ENCODE assay signal across 8 mouse cellular contexts in the genomic region with DNA sequence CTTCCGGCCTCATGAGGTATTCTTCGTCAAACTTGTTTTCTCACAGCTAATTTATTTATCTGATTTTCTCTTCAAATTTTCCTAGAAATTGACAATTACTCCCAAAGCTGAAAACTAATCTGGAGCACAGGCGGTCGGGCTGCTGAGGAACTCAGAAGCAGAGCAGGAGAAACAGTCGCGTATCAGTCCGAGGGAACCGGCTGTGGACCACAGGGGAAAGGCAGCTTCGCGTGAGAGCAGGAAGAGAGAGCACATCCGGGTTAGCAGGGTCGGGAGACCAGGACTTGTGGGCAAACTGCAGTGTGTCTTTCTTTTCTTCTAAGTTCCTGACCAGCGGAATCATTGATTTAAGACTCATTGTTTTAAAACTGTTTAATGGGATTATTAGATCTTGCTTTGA. TPM values are rescaled to one million over a fixed set of nuclear protein-coding genes. Genes with fewer than 3 reads are reported as not detected.
DNase-seq lines count a peak whose midpoint lies in the region; ATAC-seq and TF ChIP-seq lines count a peak whose summit lies in the region.

No protein-coding gene starts in this region.

- H3K4me3 ChIP-seq in intestine, postnatal 0 days (ENCODE audit: low read depth, low read length): no peak overlapping the region
- no peak overlapping the region for H3K4me3 ChIP-seq in intestine, embryonic 15.5 days (replicated peaks)
- peak overlapping the region; percentile 22; the same call in 1 of the 2 replicates for H3K4me3 ChIP-seq in heart, embryonic 16.5 days (ENCODE audit: low read length)
- no peak overlapping the region for H3K4me3 ChIP-seq in liver, embryonic 16.5 days (ENCODE audit: low read depth, low read length)

- 51% methylated on average over 13 of the region's 13 CpGs for WGBS in intestine, postnatal 0 days
- 38% methylated on average over 13 of the region's 13 CpGs for WGBS in intestine, embryonic 15.5 days
- WGBS in heart, embryonic 16.5 days: 41% methylated on average over 13 of the region's 13 CpGs
- 24% methylated on average over 13 of the region's 13 CpGs for WGBS in liver, embryonic 16.5 days (ENCODE audit: insufficient replicate concordance)

- peak; percentile 49 for DNase-seq in adrenal gland, postnatal 10 days
- peak; percentile 11 to 24 for DNase-seq in thymus, adult 18-20 months
- DNase-seq in c-Kit-positive CD71-positive TER-119-positive erythroid progenitor cells, embryonic 14.5 days (ENCODE audit: low spot score): no peak
- DNase-seq in left cerebral cortex, postnatal 25 days (ENCODE audit: low spot score in 2 of 2): no peak

- no peaks in the 10 kb centered on the region for H3K36me3 ChIP-seq in intestine, postnatal 0 days (ENCODE audit: control insufficient read depth, insufficient read depth)
- H3K36me3 ChIP-seq in intestine, embryonic 15.5 days: no peaks in the 10 kb centered on the region
- H3K36me3 ChIP-seq in heart, embryonic 16.5 days (ENCODE audit: control insufficient read depth, insufficient read depth): no peaks in the 10 kb centered on the region
- no peaks in the 10 kb centered on the region for H3K36me3 ChIP-seq in liver, embryonic 16.5 days (ENCODE audit: control insufficient read depth, insufficient read depth)

- TF ChIP-seq CTCF in intestine, postnatal 0 days (IDR thresholded peaks at IDR 0.05; ENCODE audit: low read depth): no peak

- no peaks in the 10 kb centered on the region for H3K27me3 ChIP-seq in intestine, postnatal 0 days (replicated peaks; ENCODE audit: control insufficient read depth, insufficient read depth, low read length)
- no peaks in the 10 kb centered on the region for H3K27me3 ChIP-seq in intestine, embryonic 15.5 days (replicated peaks)
- no peaks in the 10 kb centered on the region for H3K27me3 ChIP-seq in heart, embryonic 16.5 days (ENCODE audit: control insufficient read depth, insufficient read depth, low read length)
- H3K27me3 ChIP-seq in liver, embryonic 16.5 days (ENCODE audit: control insufficient read depth, insufficient read depth, low read depth, low read length): no peaks in the 10 kb centered on the region

- no peak for ATAC-seq in intestine, postnatal 0 days
- no peak for ATAC-seq in intestine, embryonic 15.5 days
- ATAC-seq in heart, embryonic 16.5 days (replicated peaks; ENCODE audit: extremely low read depth, insufficient read depth, low FRiP score): no peak
- ATAC-seq in liver, embryonic 16.5 days (ENCODE audit: low read depth): no peak

- intact Hi-C loops in left cerebral cortex, postnatal 25 days (cut with DNase I): no loop called here

- H3K9me3 ChIP-seq in intestine, postnatal 0 days (ENCODE audit: control insufficient read depth): no peaks in the 10 kb centered on the region
- H3K9me3 ChIP-seq in intestine, embryonic 15.5 days: no peaks in the 10 kb centered on the region
- H3K9me3 ChIP-seq in heart, embryonic 16.5 days (replicated peaks; ENCODE audit: control insufficient read depth, low read length): no peaks in the 10 kb centered on the region
- no peaks in the 10 kb centered on the region for H3K9me3 ChIP-seq in liver, embryonic 16.5 days (replicated peaks; ENCODE audit: control insufficient read depth, low read length)

- no peaks in the 10 kb centered on the region for H3K4me1 ChIP-seq in intestine, postnatal 0 days (replicated peaks; ENCODE audit: control insufficient read depth, insufficient read depth, low read length)
- peaks cover 7% of the 10 kb centered on the region for H3K4me1 ChIP-seq in intestine, embryonic 15.5 days (replicated peaks)
- H3K4me1 ChIP-seq in heart, embryonic 16.5 days (ENCODE audit: control insufficient read depth, insufficient read depth, low read length): peaks cover 7% of the 10 kb centered on the region
- no peaks in the 10 kb centered on the region for H3K4me1 ChIP-seq in liver, embryonic 16.5 days (ENCODE audit: control insufficient read depth, low read depth, low read length)

- H3K27ac ChIP-seq in intestine, postnatal 0 days (ENCODE audit: low read depth, low read length): no peak overlapping the region
- no peak overlapping the region for H3K27ac ChIP-seq in intestine, embryonic 15.5 days
- no peak overlapping the region for H3K27ac ChIP-seq in heart, embryonic 16.5 days (ENCODE audit: low read length)
- H3K27ac ChIP-seq in liver, embryonic 16.5 days (ENCODE audit: low read length): no peak overlapping the region

- no peak overlapping the region for H3K9ac ChIP-seq in intestine, postnatal 0 days (ENCODE audit: low read depth, low read length)
- H3K9ac ChIP-seq in intestine, embryonic 15.5 days: no peak overlapping the region
- no peak overlapping the region for H3K9ac ChIP-seq in heart, embryonic 16.5 days (ENCODE audit: low read length)
- no peak overlapping the region for H3K9ac ChIP-seq in liver, embryonic 16.5 days (ENCODE audit: low read depth, low read length)

- 0 out of 2 replicates have a peak overlapping the region, but pooled peaks have one; percentile 18 for H3K4me2 ChIP-seq in intestine, postnatal 0 days (replicated peaks; ENCODE audit: low read depth)
- H3K4me2 ChIP-seq in intestine, embryonic 15.5 days (replicated peaks): no peak overlapping the region
- peak overlapping the region; percentile 56 for H3K4me2 ChIP-seq in heart, embryonic 16.5 days (ENCODE audit: low read depth, low read length)
- H3K4me2 ChIP-seq in liver, embryonic 16.5 days (ENCODE audit: low read depth, low read length): peak overlapping the region; percentile 20; the same call in 1 of the 2 replicates

RNA-seq across cellular contexts. Expression of gene Dact1, which starts 32.7 kb away (rescaled TPM):
- polyA plus RNA-seq in intestine, postnatal 0 days (2015; fragmentation: Nextera tagmentation; extraction: Ambion mirVana): 4.8 and 5.1 TPM in 2 replicates
- 12.7 and 14.6 TPM in 2 replicates for polyA plus RNA-seq in intestine, embryonic 15.5 days (2015; fragmentation: Nextera tagmentation; extraction: Ambion mirVana)
- total RNA-seq in adrenal gland, postnatal 10 days (2021): 10 to 100 TPM; 18.2 to 21.9 TPM
- polyA plus RNA-seq in heart, embryonic 16.5 days (2015; fragmentation: Nextera tagmentation; extraction: Ambion mirVana): 6.3 and 6.5 TPM in 2 replicates
- 0.22 and 0.25 TPM in 2 replicates for polyA plus RNA-seq in liver, embryonic 16.5 days (2015; fragmentation: Nextera tagmentation; extraction: Ambion mirVana)
- total RNA-seq in left cerebral cortex, postnatal 25 days (2021): 10 to 100 TPM; 10.3 to 10.5 TPM

Comparison
In these comparisons a context has a peak if more than half of its experiments do, and no peak if none do; other contexts are left out.
1. DNase-seq: peak in adrenal gland, postnatal 10 days (single experiment) and thymus, adult 18-20 months (2 of 2); none in c-Kit-positive CD71-positive TER-119-positive erythroid progenitor cells, embryonic 14.5 days (single experiment) and left cerebral cortex, postnatal 25 days (0 of 2).